Mouse (Mus musculus) frontal cortex, adult (tissue): ENCODE measurements at regions not wholly inside any gene's neighbourhood (a gene's known extent, or its start where the extent isn't known, plus 50 kb on each side); places are given as distances from the start of the nearest gene placed in this dataset.

Source experiments
- ATAC-seq: cut with Nextera tagmentation; 2 replicates; pipeline ENCODE4 v1.9.2; 2017; ENCODE audit warnings: mild to moderate bottlenecking, moderate library complexity, mixed read lengths; ENCODE audit not compliant: low TSS enrichment

GRCm38 (mm10) chr12:32642493-32642892, 176.9 kb upstream of the Nampt start:
- ATAC-seq: no peak

- no peak for ATAC-seq
These were observed 166.2 kb upstream of the Nampt start for GRCm38 (mm10) chr12:32653096-32653495.

GRCm38 (mm10) chr12:32656194-32656593, 163.2 kb upstream of the Nampt start:
- ATAC-seq: no peak

GRCm38 (mm10) chr12:32661782-32662413, 157.4 kb upstream of the Nampt start:
- peak; percentile 34; the same call in 1 of the 2 replicates for ATAC-seq

- no peak for ATAC-seq
These were observed 153.3 kb upstream of the Nampt start for GRCm38 (mm10) chr12:32666040-32666439.

- ATAC-seq: no peak
These were observed 141.4 kb upstream of the Nampt start for GRCm38 (mm10) chr12:32677908-32678307.

GRCm38 (mm10) chr12:32678756-32679155, 140.6 kb upstream of the Nampt start:
- no peak for ATAC-seq

- ATAC-seq: no peak
These were observed 137.4 kb upstream of the Nampt start for GRCm38 (mm10) chr12:32681910-32682309.

- ATAC-seq: no peak
These were observed 136.0 kb upstream of the Nampt start for GRCm38 (mm10) chr12:32683375-32683774.

- ATAC-seq: no peak
These were observed 133.5 kb upstream of the Nampt start for GRCm38 (mm10) chr12:32685788-32686385.

GRCm38 (mm10) chr12:32689361-32689760, 130.0 kb upstream of the Nampt start:
- ATAC-seq: no peak

- ATAC-seq: no peak
These were observed 129.2 kb upstream of the Nampt start for GRCm38 (mm10) chr12:32690096-32690495.

- ATAC-seq: no peak
These were observed 127.1 kb upstream of the Nampt start for GRCm38 (mm10) chr12:32692081-32692819.

GRCm38 (mm10) chr12:32692962-32693361, 126.4 kb upstream of the Nampt start:
- ATAC-seq: no peak

GRCm38 (mm10) chr12:32693678-32694077, 125.7 kb upstream of the Nampt start:
- ATAC-seq: no peak

GRCm38 (mm10) chr12:32696832-32697231, 122.5 kb upstream of the Nampt start:
- no peak for ATAC-seq

- ATAC-seq: no peak
These were observed 110.2 kb upstream of the Nampt start for GRCm38 (mm10) chr12:32709188-32709587.

GRCm38 (mm10) chr12:32717129-32717921, 102.0 kb upstream of the Nampt start:
- peak; percentile 90 for ATAC-seq

GRCm38 (mm10) chr12:32719203-32719602, 100.1 kb upstream of the Nampt start:
- ATAC-seq: no peak

- ATAC-seq: peak; percentile 50; the same call in 1 of the 2 replicates
These were observed 94.7 kb upstream of the Nampt start for GRCm38 (mm10) chr12:32724451-32725188.

GRCm38 (mm10) chr12:32727539-32727938, 91.8 kb upstream of the Nampt start:
- no peak for ATAC-seq
